Mouse (Mus musculus): ENCODE results near the gene Rara. TPM values are rescaled to one million over a fixed set of nuclear protein-coding genes. Genes with fewer than 3 reads are reported as not detected.

The Rara gene
- total and polyA plus RNA-seq, 3 experiments: 10.1 to 12.8 (median 10.9) TPM

DNA sequence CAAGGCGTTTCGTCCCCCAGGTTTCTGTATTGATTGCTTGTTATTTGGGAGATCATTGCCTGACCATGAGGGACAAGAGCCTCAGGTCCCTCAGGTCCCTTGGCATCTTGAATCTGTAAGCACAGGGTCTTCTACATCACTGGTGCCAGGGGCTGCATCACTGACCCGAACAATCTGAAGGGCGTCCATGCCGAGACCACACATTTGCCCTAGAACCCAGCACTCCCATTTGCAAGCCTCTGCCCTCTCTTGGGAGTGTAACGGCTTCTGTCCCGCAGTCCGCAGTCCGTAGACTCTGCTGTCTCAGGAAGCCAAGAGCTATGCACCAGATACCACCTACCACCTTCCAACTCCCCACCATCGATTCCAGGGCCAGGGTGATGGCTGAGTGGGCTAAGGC lies 28.7 kb downstream of the Rara start:
- Histone ChIP-seq H3K4me1 (ENCODE audit: control insufficient read depth, insufficient read depth, low read length) (peaks cover 24% of the 10 kb centered on the region), H3K36me3 (ENCODE audit: control insufficient read depth, insufficient read depth, low read length) (peaks cover 6% of the 10 kb centered on the region; the same call in 1 of the 2 replicates), H3K4me3 (no peak overlapping the region), H3K79me2 (replicated peaks; ENCODE audit: control insufficient read depth, insufficient read depth, low read length) (no peaks in the 10 kb centered on the region), H3K9ac (ENCODE audit: low read depth, low read length) (no peak overlapping the region), H3K27me3 (ENCODE audit: control insufficient read depth, insufficient read depth, low read length) (no peaks in the 10 kb centered on the region), H3K27ac (no peak overlapping the region)
- 81% methylated on average over 10 of the region's 10 CpGs for WGBS
- no peak for DNase-seq
- TF ChIP-seq CTCF (IDR thresholded peaks at IDR 0.05) (no peak), EP300 (IDR thresholded peaks at IDR 0.05; ENCODE audit: insufficient read depth, low read depth, low read length) (no peak), POLR2A (IDR thresholded peaks at IDR 0.05; ENCODE audit: insufficient read depth, low read depth, low read length) (no peak)
- intact Hi-C loops (cut with DNase I): no loop called here

- peak overlapping the region; percentile 67 for H3K4me3 ChIP-seq
- peaks cover 4% of the 10 kb centered on the region; the same call in 1 of the 2 replicates for H3K36me3 ChIP-seq (ENCODE audit: control insufficient read depth, insufficient read depth, low read length)
- no peaks in the 10 kb centered on the region for H3K79me2 ChIP-seq (replicated peaks; ENCODE audit: control insufficient read depth, insufficient read depth, low read length)
- peak; percentile 96 for TF ChIP-seq POLR2A (IDR thresholded peaks at IDR 0.05; ENCODE audit: insufficient read depth, low read depth, low read length)
- TF ChIP-seq CTCF (IDR thresholded peaks at IDR 0.05): no peak
- TF ChIP-seq EP300 (IDR thresholded peaks at IDR 0.05; ENCODE audit: insufficient read depth, low read depth, low read length): peak; percentile 76; the same call in 1 of the 2 replicates
- intact Hi-C loops (cut with DNase I): loop anchor here (1.0 kb wide), 1 partner anchor 23 kb away; no protein-coding TSS in a partner anchor
- DNase-seq: peak; percentile 90 to 92
- peak overlapping the region; percentile 51 for H3K9ac ChIP-seq (ENCODE audit: low read depth, low read length)
- peaks cover 27% of the 10 kb centered on the region for H3K4me1 ChIP-seq (ENCODE audit: control insufficient read depth, insufficient read depth, low read length)
- 1% methylated on average over 42 of the region's 43 CpGs for WGBS
- peak overlapping the region; percentile 88 for H3K27ac ChIP-seq
- no peaks in the 10 kb centered on the region for H3K27me3 ChIP-seq (ENCODE audit: control insufficient read depth, insufficient read depth, low read length)
These were observed 32.1 kb downstream of the Rara start for GRCm38 (mm10) chr11:98959437-98960312.

DNA sequence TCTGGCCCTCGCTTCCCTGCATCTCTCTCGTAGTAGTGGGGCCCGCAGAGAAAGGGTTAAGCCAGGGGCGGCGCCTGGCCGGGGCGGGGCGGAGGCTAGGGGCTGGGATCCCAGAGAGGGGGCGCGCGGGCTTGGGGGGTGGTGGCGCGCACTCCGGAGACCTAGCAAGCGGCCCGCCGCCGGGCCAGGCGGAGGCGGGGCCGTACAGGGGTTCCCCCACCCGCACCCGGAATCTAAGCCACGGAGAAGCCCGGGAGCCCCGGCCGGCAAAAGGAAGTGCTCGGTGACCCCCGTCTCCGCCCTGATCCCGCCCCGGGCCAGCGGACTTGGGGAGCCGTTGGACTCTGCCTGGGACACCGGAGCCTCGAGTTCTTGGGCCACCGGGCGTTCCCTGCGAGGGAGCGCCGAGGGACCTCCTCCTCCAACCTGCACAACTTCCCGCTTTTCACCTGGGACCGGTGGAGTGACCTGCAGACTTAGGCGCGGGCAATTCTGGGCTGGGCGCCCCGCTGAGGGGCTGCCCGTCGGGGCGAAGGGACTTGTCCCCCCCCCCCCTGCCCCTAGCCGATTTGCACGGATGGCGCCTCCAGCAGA lies 32.8 kb downstream of the Rara start:
- Histone ChIP-seq H3K9ac (ENCODE audit: low read depth, low read length) (peak overlapping the region; percentile 51), H3K4me3 (peak overlapping the region; percentile 67), H3K27ac (peak overlapping the region; percentile 88), H3K27me3 (ENCODE audit: control insufficient read depth, insufficient read depth, low read length) (no peaks in the 10 kb centered on the region), H3K4me1 (ENCODE audit: control insufficient read depth, insufficient read depth, low read length) (peaks cover 26% of the 10 kb centered on the region), H3K79me2 (replicated peaks; ENCODE audit: control insufficient read depth, insufficient read depth, low read length) (no peaks in the 10 kb centered on the region), H3K36me3 (ENCODE audit: control insufficient read depth, insufficient read depth, low read length) (no peaks in the 10 kb centered on the region)
- TF ChIP-seq POLR2A (IDR thresholded peaks at IDR 0.05; ENCODE audit: insufficient read depth, low read depth, low read length) (no peak), EP300 (IDR thresholded peaks at IDR 0.05; ENCODE audit: insufficient read depth, low read depth, low read length) (no peak), CTCF (IDR thresholded peaks at IDR 0.05) (no peak)
- intact Hi-C loops (cut with DNase I): loop anchor here (1.0 kb wide), 1 partner anchor 24 kb away; no protein-coding TSS in a partner anchor
- WGBS: 6% methylated on average over 53 of the region's 53 CpGs
- peak; percentile 88 to 89 for DNase-seq

DNA sequence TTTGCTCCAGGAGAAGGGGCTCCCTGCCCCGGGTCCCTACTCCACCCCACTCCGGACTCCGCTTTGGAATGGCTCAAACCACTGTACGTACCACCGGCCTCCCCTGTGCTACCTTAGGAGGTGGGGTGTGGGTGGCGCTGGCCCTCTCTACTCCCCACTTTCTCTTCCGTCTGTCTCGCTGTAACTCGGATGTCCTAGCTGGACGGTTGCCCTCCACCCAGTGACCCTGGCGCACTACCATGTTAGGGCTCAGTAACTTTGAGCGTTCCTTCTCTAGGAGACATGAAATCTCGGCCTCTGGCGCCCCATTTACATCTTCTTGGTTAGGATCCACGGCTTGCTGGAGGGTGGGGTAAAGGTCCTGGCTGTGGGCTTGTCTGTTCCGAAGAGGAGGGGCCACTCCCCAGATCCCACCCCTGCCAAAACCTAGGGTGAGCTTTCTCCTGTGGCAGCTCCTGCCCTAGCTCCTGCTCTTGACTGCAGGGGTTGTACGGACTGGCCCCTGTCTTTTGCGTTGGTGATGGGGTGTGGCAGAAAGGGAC lies 33.5 kb downstream of the Rara start:
- Histone ChIP-seq H3K79me2 (replicated peaks; ENCODE audit: control insufficient read depth, insufficient read depth, low read length) (no peaks in the 10 kb centered on the region), H3K36me3 (ENCODE audit: control insufficient read depth, insufficient read depth, low read length) (no peaks in the 10 kb centered on the region), H3K9ac (ENCODE audit: low read depth, low read length) (peak overlapping the region; percentile 51), H3K27me3 (ENCODE audit: control insufficient read depth, insufficient read depth, low read length) (no peaks in the 10 kb centered on the region), H3K4me1 (ENCODE audit: control insufficient read depth, insufficient read depth, low read length) (peaks cover 26% of the 10 kb centered on the region), H3K27ac (peak overlapping the region; percentile 88), H3K4me3 (peak overlapping the region; percentile 67)
- TF ChIP-seq CTCF (IDR thresholded peaks at IDR 0.05) (no peak), EP300 (IDR thresholded peaks at IDR 0.05; ENCODE audit: insufficient read depth, low read depth, low read length) (no peak), POLR2A (IDR thresholded peaks at IDR 0.05; ENCODE audit: insufficient read depth, low read depth, low read length) (no peak)
- intact Hi-C loops (cut with DNase I): no loop called here
- WGBS: 26% methylated on average over 18 of the region's 18 CpGs
- DNase-seq: peak in 1 of 2 experiments; percentile 69

DNA sequence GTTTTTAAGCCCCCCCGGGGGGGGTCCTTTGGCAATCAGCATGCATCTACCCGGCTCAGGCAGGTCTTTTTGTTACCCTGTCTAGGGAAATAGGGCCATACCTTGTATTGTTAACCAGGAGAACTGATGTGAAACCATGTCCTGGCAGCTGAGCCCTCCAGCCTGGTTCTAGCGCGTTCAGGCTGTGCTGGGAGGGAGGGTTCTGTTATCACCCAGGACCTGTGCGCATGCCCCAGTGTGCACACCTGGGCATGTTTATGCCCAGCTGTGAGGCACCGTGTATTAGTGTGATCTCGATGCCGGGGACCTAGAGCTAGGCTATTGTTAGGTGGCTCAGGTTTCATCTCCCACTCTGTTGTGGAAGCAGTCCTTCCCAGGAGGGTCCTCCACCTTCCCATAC lies 34.1 kb downstream of the Rara start:
- peaks cover 31% of the 10 kb centered on the region for H3K4me1 ChIP-seq (ENCODE audit: control insufficient read depth, insufficient read depth, low read length)
- peak overlapping the region; percentile 67 for H3K4me3 ChIP-seq
- DNase-seq: peak in 1 of 2 experiments; percentile 33
- H3K27ac ChIP-seq: peak overlapping the region; percentile 88
- H3K79me2 ChIP-seq (replicated peaks; ENCODE audit: control insufficient read depth, insufficient read depth, low read length): no peaks in the 10 kb centered on the region
- 26% methylated on average over 8 of the region's 8 CpGs for WGBS
- H3K9ac ChIP-seq (ENCODE audit: low read depth, low read length): peak overlapping the region; percentile 13; the same call in 1 of the 2 replicates
- intact Hi-C loops (cut with DNase I): no loop called here
- no peak for TF ChIP-seq CTCF (IDR thresholded peaks at IDR 0.05)
- TF ChIP-seq POLR2A (IDR thresholded peaks at IDR 0.05; ENCODE audit: insufficient read depth, low read depth, low read length): no peak
- TF ChIP-seq EP300 (IDR thresholded peaks at IDR 0.05; ENCODE audit: insufficient read depth, low read depth, low read length): no peak
- no peaks in the 10 kb centered on the region for H3K27me3 ChIP-seq (ENCODE audit: control insufficient read depth, insufficient read depth, low read length)
- H3K36me3 ChIP-seq (ENCODE audit: control insufficient read depth, insufficient read depth, low read length): peaks cover under 1% of the 10 kb centered on the region; the same call in 1 of the 2 replicates

Measured in heart, adult 2 months (tissue).